ENCODE assay signal across 30 mouse cellular contexts in the genomic region with DNA sequence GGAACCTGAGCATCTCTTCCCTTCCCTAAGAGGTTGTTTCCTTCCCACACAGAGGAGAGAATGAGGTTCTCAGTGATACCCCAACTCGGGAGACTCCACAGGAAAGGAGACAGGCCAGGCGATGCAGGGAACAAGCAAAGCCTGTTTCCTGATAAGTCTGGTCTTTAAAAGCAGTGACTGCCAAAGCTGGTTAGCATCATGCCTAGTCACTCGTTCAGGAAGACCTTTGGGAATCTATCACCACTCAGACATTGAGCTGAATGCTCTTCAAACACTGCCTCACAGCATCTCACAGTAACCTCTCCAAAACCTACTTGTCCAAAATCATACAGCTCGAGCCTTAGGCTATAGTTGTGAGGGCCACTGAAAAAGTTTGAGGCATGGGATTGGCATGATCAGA. TPM values are rescaled to one million over a fixed set of nuclear protein-coding genes. Genes with fewer than 3 reads are reported as not detected.
A peak's percentile ranks its signal among the peaks of the same experiment; 100 is the strongest.
DNase-seq lines count a peak whose midpoint lies in the region; ATAC-seq and TF ChIP-seq lines count a peak whose summit lies in the region.
"Had no signal": no experiment of that assay in that cellular context is flagged by ENCODE, and none has a peak within 500 bp of the region (broad histone marks: within the 10 kb centered on the region; RNA-seq: fewer than 3 reads in every experiment).

No protein-coding gene starts in this region.

- WGBS in heart, embryonic 13.5 days, result 32% methylated on average over 4 of the region's 4 CpGs
- 71% methylated on average over 4 of the region's 4 CpGs for WGBS in kidney, adult 2 months

- no peak for DNase-seq in gastrocnemius, adult 2 months
- DNase-seq in gastrocnemius, postnatal 10 days, result no peak
- DNase-seq in heart, postnatal 36 days, result no peak
- DNase-seq in kidney, adult 2 months, result no peak
- DNase-seq in kidney, postnatal 36 days, result no peak
- DNase-seq in testis, postnatal 10 days (ENCODE audit: low spot score), result peak; percentile 20
- no peak for DNase-seq in testis, postnatal 14 days (ENCODE audit: low spot score)
- DNase-seq: adrenal gland, adult 2 months; cerebellum, adult 8-10 months; cerebellum, postnatal 25 days; forebrain, postnatal 0 days; gastrocnemius, postnatal 25 days; kidney, adult 11 months; kidney, postnatal 10 days; lung, postnatal 36 days; right cerebral cortex, postnatal 14 days; thymus, adult 18-20 months; thymus, postnatal 25 days had no signal

- H3K4me1 ChIP-seq in heart, embryonic 13.5 days, result peaks cover 76% of the 10 kb centered on the region
- no peaks in the 10 kb centered on the region for H3K4me1 ChIP-seq in kidney, adult 2 months (ENCODE audit: control insufficient read depth, insufficient read depth, low read length)

- H3K9me3 ChIP-seq in heart, embryonic 13.5 days, result no peaks in the 10 kb centered on the region
- H3K9me3 ChIP-seq: embryonic facial prominence, embryonic 10.5 days; embryonic facial prominence, embryonic 15.5 days; forebrain, embryonic 12.5 days; limb, embryonic 12.5 days; midbrain, embryonic 12.5 days; neural tube, embryonic 13.5 days; stomach, embryonic 15.5 days had no signal

- no peak overlapping the region for H3K4me3 ChIP-seq in gastrocnemius, adult 2 months
- no peak overlapping the region for H3K4me3 ChIP-seq in heart, embryonic 13.5 days
- H3K4me3 ChIP-seq in kidney, adult 2 months (ENCODE audit: insufficient read depth, low read depth, low read length), result no peak overlapping the region
- H3K4me3 ChIP-seq: embryonic facial prominence, embryonic 10.5 days; embryonic facial prominence, embryonic 15.5 days; forebrain, embryonic 12.5 days; left cerebral cortex, adult 2 months; limb, embryonic 12.5 days; midbrain, embryonic 12.5 days; neural tube, embryonic 13.5 days; stomach, embryonic 15.5 days had no signal

- no peak for TF ChIP-seq CTCF in gastrocnemius, adult 2 months (IDR thresholded peaks at IDR 0.05)
- TF ChIP-seq CTCF in kidney, adult 2 months (conservative IDR thresholded peaks at IDR 0.05; ENCODE audit: insufficient read depth, insufficient read length, low read depth, low read length), result no peak

- intact Hi-C loops in gastrocnemius, adult 2 months (cut with DNase I), result no loop called here
- intact Hi-C loops in heart, postnatal 36 days (cut with DNase I), result no loop called here

- H3K27ac ChIP-seq in gastrocnemius, adult 2 months, result 0 out of 2 replicates have a peak overlapping the region, but pooled peaks have one; percentile 12
- peak overlapping the region; percentile 82; the same call in 1 of the 2 replicates for H3K27ac ChIP-seq in heart, embryonic 13.5 days (replicated peaks)
- peak overlapping the region; percentile 37; the same call in 1 of the 2 replicates for H3K27ac ChIP-seq in kidney, adult 2 months (ENCODE audit: insufficient read depth, low read depth, low read length)
- H3K27ac ChIP-seq: embryonic facial prominence, embryonic 10.5 days; embryonic facial prominence, embryonic 15.5 days; forebrain, embryonic 12.5 days; left cerebral cortex, adult 2 months; limb, embryonic 12.5 days; midbrain, embryonic 12.5 days; neural tube, embryonic 13.5 days; stomach, embryonic 15.5 days had no signal

- no peak overlapping the region for H3K4me2 ChIP-seq in heart, embryonic 13.5 days
- H3K4me2 ChIP-seq: embryonic facial prominence, embryonic 15.5 days; forebrain, embryonic 12.5 days; limb, embryonic 12.5 days; midbrain, embryonic 12.5 days; neural tube, embryonic 13.5 days; stomach, embryonic 15.5 days had no signal

- H3K27me3 ChIP-seq in heart, embryonic 13.5 days (replicated peaks), result no peaks in the 10 kb centered on the region
- H3K27me3 ChIP-seq in kidney, adult 2 months (replicated peaks; ENCODE audit: control insufficient read depth, insufficient read depth, low read length), result no peaks in the 10 kb centered on the region
- H3K27me3 ChIP-seq: CH12.LX; embryonic facial prominence, embryonic 15.5 days; forebrain, embryonic 12.5 days; limb, embryonic 12.5 days; neural tube, embryonic 13.5 days; stomach, embryonic 15.5 days had no signal

- no peak for TF ChIP-seq POLR2A in kidney, adult 2 months (IDR thresholded peaks at IDR 0.05; ENCODE audit: low read depth, low read length)

- ATAC-seq in heart, embryonic 13.5 days (ENCODE audit: extremely low read depth, insufficient number of reproducible peaks, low FRiP score, low TSS enrichment), result no peak
- ATAC-seq: activated CD4-positive, CD25-positive, alpha-beta regulatory T cell, adult 4 months; forebrain, postnatal 0 days; hindbrain, embryonic 16.5 days had no signal

- peaks cover 18% of the 10 kb centered on the region for H3K36me3 ChIP-seq in heart, embryonic 13.5 days
- no peaks in the 10 kb centered on the region for H3K36me3 ChIP-seq in kidney, adult 2 months (ENCODE audit: control insufficient read depth, insufficient read depth, low read length)
- H3K36me3 ChIP-seq: embryonic facial prominence, embryonic 10.5 days; embryonic facial prominence, embryonic 15.5 days; forebrain, embryonic 12.5 days; limb, embryonic 12.5 days; midbrain, embryonic 12.5 days; neural tube, embryonic 13.5 days; stomach, embryonic 15.5 days had no signal

- no peak overlapping the region for H3K9ac ChIP-seq in heart, embryonic 13.5 days
- H3K9ac ChIP-seq: embryonic facial prominence, embryonic 15.5 days; forebrain, embryonic 12.5 days; forebrain, postnatal 0 days; limb, embryonic 12.5 days; midbrain, embryonic 12.5 days; neural tube, embryonic 13.5 days; stomach, embryonic 15.5 days had no signal

RNA-seq across cellular contexts. Expression of a gene that starts 40.2 kb away (rescaled TPM):
- 10 to 100 TPM; 11.8 to 16.9 TPM for total RNA-seq in gastrocnemius, adult 2 months (2021)
- 10 to 100 TPM; 38.5 to 48.0 TPM for total RNA-seq in gastrocnemius, postnatal 10 days (2021)
- polyA plus RNA-seq in heart, embryonic 13.5 days (2015; fragmentation: Nextera tagmentation; extraction: Ambion mirVana), result 32.7 and 35.0 TPM in 2 replicates
- total RNA-seq in heart, postnatal 36 days (2021), result 100 to 1,000 TPM in 1 of 2 experiments, 10 to 100 TPM in 1; 80.1 to 100 TPM
- 28.0 and 32.3 TPM in 2 replicates for polyA plus RNA-seq in kidney, adult 2 months (2012; rRNA removed)
- total RNA-seq: CH12.LX had no signal

Comparison
In these comparisons a context has a peak if more than half of its experiments do, and no peak if none do; other contexts are left out.
1. H3K27ac ChIP-seq: peak in every context shown above with its lines; median percentile 82 in heart, embryonic 13.5 days; 37 in kidney, adult 2 months; 12 in gastrocnemius, adult 2 months.